8 mouse cellular contexts compared by ENCODE assay signal in genomic region chr3:26153036-26153741, GRCm38 (mm10).
DNase-seq lines count a peak whose midpoint lies in the region; ATAC-seq lines count a peak whose summit lies in the region.

No protein-coding gene starts in this region.

- intact Hi-C loops in heart, postnatal 10 days (cut with DNase I): loop anchor here (10.0 kb wide), 1 partner anchor 478 kb away; no protein-coding TSS in a partner anchor
- intact Hi-C loops in left cerebral cortex, postnatal 25 days (cut with DNase I): loop anchor here (2.0 to 10.0 kb wide), 3 partner anchors 150 to 1011 kb away; partner anchors contain the start of gene Naaladl2

- whole genome bisulfite sequencing in neural tube, embryonic 13.5 days: under 1% methylated on average over 31 of the region's 31 CpGs

- no peaks in the 10 kb centered on the region for H3K36me3 ChIP-seq in megakaryocyte, embryonic 14.5 days (replicated peaks; ENCODE audit: low read length)
- H3K36me3 ChIP-seq in neural tube, embryonic 13.5 days: no peaks in the 10 kb centered on the region

- H3K4me3 ChIP-seq in megakaryocyte, embryonic 14.5 days (replicated peaks): peak overlapping the region; percentile 88
- peak overlapping the region; percentile 66 for H3K4me3 ChIP-seq in neural tube, embryonic 13.5 days

- no peak for ATAC-seq in megakaryocyte, adult 5-6 weeks (ENCODE audit: poor library complexity, severe bottlenecking)
- ATAC-seq in neural tube, embryonic 13.5 days (ENCODE audit: low read depth): peak; percentile 75
- ATAC-seq in megakaryocyte-erythroid progenitor cell, adult 5-6 weeks (replicated peaks; ENCODE audit: low FRiP score, low TSS enrichment, poor library complexity, severe bottlenecking): no peak

- H3K27ac ChIP-seq in neural tube, embryonic 13.5 days (replicated peaks): peak overlapping the region; percentile 80

- H3K9ac ChIP-seq in neural tube, embryonic 13.5 days: peak overlapping the region; percentile 82

- H3K4me2 ChIP-seq in neural tube, embryonic 13.5 days: peak overlapping the region; percentile 72

- H3K4me1 ChIP-seq in megakaryocyte, embryonic 14.5 days: peaks cover 13% of the 10 kb centered on the region
- H3K4me1 ChIP-seq in neural tube, embryonic 13.5 days (replicated peaks): peaks cover 26% of the 10 kb centered on the region

- peaks cover 14% of the 10 kb centered on the region for H3K27me3 ChIP-seq in megakaryocyte, embryonic 14.5 days (replicated peaks)
- H3K27me3 ChIP-seq in neural tube, embryonic 13.5 days: no peaks in the 10 kb centered on the region

- H3K9me3 ChIP-seq in megakaryocyte, embryonic 14.5 days: no peaks in the 10 kb centered on the region
- no peaks in the 10 kb centered on the region for H3K9me3 ChIP-seq in neural tube, embryonic 13.5 days

- peak; percentile 58 for DNase-seq in embryo, embryonic 10.5 days (ENCODE audit: low spot score)
- peak; percentile 2 to 3 for DNase-seq in heart, postnatal 10 days
- peak; percentile 51 to 52 for DNase-seq in left cerebral cortex, postnatal 25 days (ENCODE audit: low spot score in 2 of 2)
- no peak for DNase-seq in thymus, postnatal 36 days

Comparison
In these comparisons a context has a peak if more than half of its experiments do, and no peak if none do; other contexts are left out.
1. DNase-seq: peak in embryo, embryonic 10.5 days (single experiment), heart, postnatal 10 days (2 of 2) and left cerebral cortex, postnatal 25 days (2 of 2); none in thymus, postnatal 36 days (0 of 2).